Mouse (Mus musculus) embryonic fibroblast, embryonic 13.5 days (primary cell): Measurements from ENCODE around the gene Ciao2a. TPM values are rescaled to one million over a fixed set of nuclear protein-coding genes. Genes with fewer than 3 reads are reported as not detected.

Experiments used
- H3K27ac ChIP-seq: 2 replicates; pipeline ENCODE4 v1.5.1; 2012; ENCODE audit warnings: low read length, control low read depth, inconsistent platforms; ENCODE audit not compliant: insufficient read depth
- H3K4me1 ChIP-seq: 2 replicates; pipeline ENCODE4 v1.6.1; 2011; ENCODE audit warnings: low read length; ENCODE audit not compliant: control insufficient read depth, insufficient read depth
- H3K4me3 ChIP-seq: 2 replicates; pipeline ENCODE4 v1.5.1; 2011; ENCODE audit warnings: mild to moderate bottlenecking, control low read depth, low read length; ENCODE audit not compliant: insufficient read depth
- CTCF ChIP-seq: IDR thresholded peaks from 2 replicates; pipeline ENCODE4 v1.5.1; 2011; ENCODE audit warnings: mild to moderate bottlenecking, control low read depth, low read length, moderate library complexity, borderline replicate concordance; ENCODE audit not compliant: insufficient read depth
- POLR2A ChIP-seq: IDR thresholded peaks from 2 replicates; pipeline ENCODE4 v1.6.1; 2011; ENCODE audit warnings: low read depth, mild to moderate bottlenecking, control low read depth, low read length, moderate library complexity
- polyA plus RNA-seq: library from polyadenylated mRNA; stranded (reverse); fragments of >200 nt; gene quantifications from 2 replicates; pipeline ENCODE4 v1.2.4, GENCODE M21; 2011; ENCODE audit warnings: low read depth; ENCODE audit not compliant: missing spikeins, insufficient read length

Gene Ciao2a
- polyA plus RNA-seq, 1 experiment = 46.9 TPM

GRCm38 (mm10) chr9:66157958-66158830 lies 31.8 kb downstream of the Ciao2a start, which contains the start of gene Dapk2:
TSS of gene Dapk2 (plus strand) at chr9:66158223.
- H3K4me3 ChIP-seq = peak within 1 kb of the TSS; percentile 22
- TF ChIP-seq CTCF (peak; percentile 33; the same call in 1 of the 2 replicates), POLR2A (no peak)
- H3K27ac ChIP-seq = no peak within 1 kb of the TSS
- H3K4me1 ChIP-seq = no peaks in the 10 kb centered on the region

- Histone ChIP-seq H3K4me1 (no peaks in the 10 kb centered on the region), H3K27ac (no peak overlapping the region), H3K4me3 (no peak overlapping the region)
- TF ChIP-seq CTCF (no peak), POLR2A (no peak)
Observed at GRCm38 (mm10) chr9:66158885-66159430, 32.5 kb downstream of the Ciao2a start.

- H3K4me1 ChIP-seq = no peaks in the 10 kb centered on the region
- no peak overlapping the region for H3K4me3 ChIP-seq
- H3K27ac ChIP-seq = no peak overlapping the region
- TF ChIP-seq CTCF (no peak), POLR2A (no peak)
Observed at GRCm38 (mm10) chr9:66160155-66160554, 33.7 kb downstream of the Ciao2a start.

- H3K27ac ChIP-seq = no peak overlapping the region
- H3K4me3 ChIP-seq = no peak overlapping the region
- no peak for TF ChIP-seq CTCF
- TF ChIP-seq POLR2A = no peak
- no peaks in the 10 kb centered on the region for H3K4me1 ChIP-seq
Observed at GRCm38 (mm10) chr9:66162995-66163394, 36.6 kb downstream of the Ciao2a start.

- no peaks in the 10 kb centered on the region for H3K4me1 ChIP-seq
Observed at GRCm38 (mm10) chr9:66167222-66167621, 40.8 kb downstream of the Ciao2a start.

GRCm38 (mm10) chr9:66168233-66168632 lies 41.8 kb downstream of the Ciao2a start:
- TF ChIP-seq POLR2A (no peak), CTCF (no peak)
- no peak overlapping the region for H3K4me3 ChIP-seq
- no peaks in the 10 kb centered on the region for H3K4me1 ChIP-seq
- H3K27ac ChIP-seq = no peak overlapping the region

More at GRCm38 (mm10) chr9:66167222-66167621, 40.8 kb downstream of the Ciao2a start:
- Histone ChIP-seq H3K4me3 (no peak overlapping the region), H3K27ac (no peak overlapping the region)
- no peak for TF ChIP-seq CTCF
- TF ChIP-seq POLR2A = no peak

GRCm38 (mm10) chr9:66170506-66170905 lies 44.1 kb downstream of the Ciao2a start:
- TF ChIP-seq POLR2A = no peak
- no peak for TF ChIP-seq CTCF
- H3K4me3 ChIP-seq = no peak overlapping the region
- H3K27ac ChIP-seq = no peak overlapping the region
- no peaks in the 10 kb centered on the region for H3K4me1 ChIP-seq

- Histone ChIP-seq H3K4me1 (no peaks in the 10 kb centered on the region), H3K4me3 (no peak overlapping the region), H3K27ac (no peak overlapping the region)
- TF ChIP-seq CTCF (no peak), POLR2A (no peak)
Observed at GRCm38 (mm10) chr9:66171275-66171921, 45.0 kb downstream of the Ciao2a start.

- H3K27ac ChIP-seq = no peak overlapping the region
- H3K4me1 ChIP-seq = no peaks in the 10 kb centered on the region
- TF ChIP-seq CTCF = no peak
- no peak for TF ChIP-seq POLR2A
- H3K4me3 ChIP-seq = no peak overlapping the region
Observed at GRCm38 (mm10) chr9:66173316-66173855, 47.0 kb downstream of the Ciao2a start.

- TF ChIP-seq POLR2A = no peak
- no peak for TF ChIP-seq CTCF
- Histone ChIP-seq H3K4me1 (no peaks in the 10 kb centered on the region), H3K4me3 (no peak overlapping the region), H3K27ac (no peak overlapping the region)
Observed at GRCm38 (mm10) chr9:66174985-66175384, 48.6 kb downstream of the Ciao2a start.
